Mouse (Mus musculus) CH12.LX (cell line): ENCODE measurements around the gene Clstn1.

Source experiments
- CHD2 ChIP-seq: IDR thresholded peaks from 2 replicates; pipeline ENCODE4 v1.6.1; 2011; ENCODE audit warnings: low read length, improper control_type of control experiment
- EP300 ChIP-seq: IDR thresholded peaks from 2 replicates; pipeline ENCODE4 v1.6.1; 2011; ENCODE audit warnings: low read length, improper control_type of control experiment
- KAT2A ChIP-seq: IDR thresholded peaks from 2 replicates; pipeline ENCODE4 v1.6.1; 2012; ENCODE audit warnings: low read length, improper control_type of control experiment, inconsistent platforms; ENCODE audit not compliant: insufficient replicate concordance
- MAX ChIP-seq: IDR thresholded peaks from 2 replicates; pipeline ENCODE4 v1.6.1; 2011; ENCODE audit warnings: low read length, improper control_type of control experiment
- MYC ChIP-seq: IDR thresholded peaks from 2 replicates; pipeline ENCODE4 v1.6.1; 2011; ENCODE audit warnings: low read depth, mild to moderate bottlenecking, improper control_type of control experiment, low read length

DNA sequence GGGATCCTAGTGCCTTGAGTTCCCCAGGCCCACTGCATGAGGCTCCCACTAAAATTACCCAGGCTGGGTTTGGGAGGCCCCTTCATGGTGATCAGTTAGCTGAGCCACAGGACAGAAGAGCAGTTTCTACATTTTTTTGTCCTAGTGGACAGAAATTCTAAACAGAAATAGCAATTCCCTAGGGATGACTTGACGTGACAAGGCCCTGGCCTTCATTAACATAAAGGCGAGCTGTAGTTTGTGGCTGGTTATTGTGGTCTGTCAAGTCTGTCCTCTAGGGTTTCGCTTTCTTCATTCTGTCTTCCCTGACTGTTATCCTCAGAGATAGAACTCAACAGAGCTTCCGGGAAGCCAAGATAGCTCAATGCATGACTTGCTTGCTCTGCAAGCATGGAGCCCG, 55.7 kb downstream of the Clstn1 start:
- TF ChIP-seq MAX (no peak), CHD2 (no peak), MYC (no peak), KAT2A (peak; percentile 49; the same call in 1 of the 2 replicates), EP300 (peak; percentile 63)
